ENCODE assay signal across 14 mouse cellular contexts in genomic region chr1:192840655-192841054, GRCm38 (mm10). TPM values are rescaled to one million over a fixed set of nuclear protein-coding genes. Genes with fewer than 3 reads are reported as not detected.
"Had no signal": no experiment of that assay in that cellular context is flagged by ENCODE, and none has a peak within 500 bp of the region (broad histone marks: within the 10 kb centered on the region; RNA-seq: fewer than 3 reads in every experiment).

No protein-coding gene starts in this region.

- H3K9ac ChIP-seq: limb, embryonic 13.5 days; liver, embryonic 14.5 days; midbrain, embryonic 13.5 days; neural tube, embryonic 15.5 days had no signal

- H3K27me3 ChIP-seq: limb, embryonic 13.5 days; midbrain, embryonic 13.5 days; neural tube, embryonic 15.5 days had no signal

- H3K4me3 ChIP-seq: limb, embryonic 13.5 days; midbrain, embryonic 13.5 days; neural tube, embryonic 15.5 days had no signal

- H3K4me2 ChIP-seq: limb, embryonic 13.5 days; midbrain, embryonic 13.5 days; neural tube, embryonic 15.5 days had no signal

- DNase-seq: kidney, postnatal 36 days; layer of hippocampus, adult 9-11 months; layer of hippocampus, postnatal 36 days; lung, adult 18-20 months; lung, postnatal 36 days; thymus, adult 18-20 months; thymus, postnatal 14 days had no signal

- ATAC-seq: midbrain, embryonic 13.5 days had no signal

- H3K9me3 ChIP-seq: limb, embryonic 13.5 days; midbrain, embryonic 13.5 days; neural tube, embryonic 15.5 days had no signal

- H3K27ac ChIP-seq: kidney, postnatal 0 days; limb, embryonic 13.5 days; liver, embryonic 14.5 days; midbrain, embryonic 13.5 days; neural tube, embryonic 15.5 days had no signal

RNA-seq across cellular contexts. Expression of gene Sertad4, which starts 14.9 kb away (rescaled TPM):
- total RNA-seq: liver, adult 2 months; megakaryocyte progenitor cell, adult 5-6 weeks had no signal
